Mouse (Mus musculus): Measurements from ENCODE around the gene Vat1l.

DNA sequence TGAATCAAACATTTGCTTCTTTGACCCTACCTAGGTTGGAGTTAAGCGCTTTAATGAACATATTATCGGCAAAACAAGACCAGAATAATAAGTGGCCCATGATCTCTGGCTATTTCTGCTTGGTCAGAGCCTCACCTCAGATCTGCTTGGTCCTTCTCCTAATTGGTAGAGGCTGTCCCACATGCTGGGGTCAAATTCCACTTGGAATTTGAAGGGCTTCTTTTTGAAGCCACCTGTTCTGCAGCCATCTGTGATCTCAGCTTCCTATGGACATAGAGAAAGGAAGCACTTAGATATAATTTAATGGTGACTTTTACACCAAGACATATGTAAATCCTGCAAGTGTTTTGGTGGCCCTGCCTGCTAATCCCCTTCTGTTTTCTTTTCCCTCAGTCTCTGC lies 16.6 kb downstream of the Vat1l start:
- TF ChIP-seq POLR2A (IDR thresholded peaks at IDR 0.05; ENCODE audit: insufficient read length, low read depth) (no peak), USF1 (IDR thresholded peaks at IDR 0.05; ENCODE audit: low read depth) (no peak), CEBPB (IDR thresholded peaks at IDR 0.05; ENCODE audit: insufficient read depth, poor library complexity, severe bottlenecking) (no peak), SRF (IDR thresholded peaks at IDR 0.05; ENCODE audit: control insufficient read depth, insufficient read length, low read depth) (no peak), POLR2AphosphoS2 (IDR thresholded peaks at IDR 0.05; ENCODE audit: insufficient read length, low read depth) (no peak), MAX (IDR thresholded peaks at IDR 0.05; ENCODE audit: low read depth) (no peak), MYOG (IDR thresholded peaks at IDR 0.05; ENCODE audit: control insufficient read depth in 1 of 3, insufficient read depth in 1 of 3, insufficient read length in 2 of 3, low read depth in 2 of 3) (no peak), TCF12 (IDR thresholded peaks at IDR 0.05; ENCODE audit: insufficient read depth, poor library complexity, severe bottlenecking) (no peak), E2F4 (IDR thresholded peaks at IDR 0.05; ENCODE audit: insufficient read depth) (no peak), TCF3 (IDR thresholded peaks at IDR 0.05; ENCODE audit: insufficient read length, low read depth) (no peak), REST (IDR thresholded peaks at IDR 0.05; ENCODE audit: insufficient read depth, insufficient read length) (no peak), MYOD1 (IDR thresholded peaks at IDR 0.05; ENCODE audit: control insufficient read depth in 1 of 3, insufficient read length in 2 of 3, low read depth in 2 of 3) (no peak)
